Mouse (Mus musculus): Measurements from ENCODE around the gene Trim56. TPM values are rescaled to one million over a fixed set of nuclear protein-coding genes. Genes with fewer than 3 reads are reported as not detected.

Trim56 gene
- polyA plus RNA-seq, 1 experiment = 5.9 TPM

DNA sequence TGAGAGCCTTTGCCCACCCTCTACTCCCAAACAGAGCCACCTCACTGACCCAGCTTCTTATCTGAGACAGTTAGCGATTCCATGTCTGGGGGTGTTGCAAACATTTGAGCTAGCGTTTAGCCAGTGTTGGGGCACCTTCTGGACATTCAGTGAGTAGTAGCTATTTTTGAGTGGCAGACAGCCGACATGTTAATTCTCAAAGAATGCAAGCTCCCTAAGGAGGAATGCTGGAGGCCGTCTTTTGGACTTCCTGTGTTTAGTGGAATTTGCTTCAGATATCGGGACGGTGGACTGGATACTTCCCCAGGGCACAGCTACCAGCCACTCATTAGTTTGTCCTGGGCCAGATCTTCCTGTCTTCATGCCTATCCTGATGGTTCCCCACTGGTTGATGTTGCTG, 37.4 kb downstream of the Trim56 start:
- Histone ChIP-seq H3K4me2 (ENCODE audit: low read depth) (peak overlapping the region; percentile 66), H3K4me3 (no peak overlapping the region), H3K79me2 (ENCODE audit: control insufficient read depth, insufficient read depth) (no peaks in the 10 kb centered on the region), H3K27me3 (ENCODE audit: control insufficient read depth, insufficient read depth, insufficient read length) (no peaks in the 10 kb centered on the region), H3ac (ENCODE audit: control insufficient read depth, insufficient read length) (no peak overlapping the region), H3K36me3 (ENCODE audit: control insufficient read depth, insufficient read depth) (no peaks in the 10 kb centered on the region)
- TF ChIP-seq POLR2A (IDR thresholded peaks at IDR 0.05; ENCODE audit: insufficient read length, low read depth) (no peak), MAX (IDR thresholded peaks at IDR 0.05; ENCODE audit: low read depth) (no peak), REST (IDR thresholded peaks at IDR 0.05; ENCODE audit: insufficient read depth, insufficient read length) (no peak), TCF12 (IDR thresholded peaks at IDR 0.05; ENCODE audit: insufficient read depth, poor library complexity, severe bottlenecking) (no peak), POLR2AphosphoS2 (IDR thresholded peaks at IDR 0.05; ENCODE audit: insufficient read length, low read depth) (no peak), USF1 (IDR thresholded peaks at IDR 0.05; ENCODE audit: low read depth) (no peak), E2F4 (IDR thresholded peaks at IDR 0.05; ENCODE audit: insufficient read depth) (no peak), CEBPB (IDR thresholded peaks at IDR 0.05; ENCODE audit: insufficient read depth, poor library complexity, severe bottlenecking) (no peak), MYOG (IDR thresholded peaks at IDR 0.05; ENCODE audit: control insufficient read depth in 1 of 3, insufficient read depth in 1 of 3, insufficient read length in 2 of 3, low read depth in 2 of 3) (no peak), MYOD1 (IDR thresholded peaks at IDR 0.05; ENCODE audit: control insufficient read depth in 1 of 3, insufficient read length in 2 of 3, low read depth in 2 of 3) (no peak), TCF3 (IDR thresholded peaks at IDR 0.05; ENCODE audit: insufficient read length, low read depth) (no peak), SRF (IDR thresholded peaks at IDR 0.05; ENCODE audit: control insufficient read depth, insufficient read length, low read depth) (no peak)

DNA sequence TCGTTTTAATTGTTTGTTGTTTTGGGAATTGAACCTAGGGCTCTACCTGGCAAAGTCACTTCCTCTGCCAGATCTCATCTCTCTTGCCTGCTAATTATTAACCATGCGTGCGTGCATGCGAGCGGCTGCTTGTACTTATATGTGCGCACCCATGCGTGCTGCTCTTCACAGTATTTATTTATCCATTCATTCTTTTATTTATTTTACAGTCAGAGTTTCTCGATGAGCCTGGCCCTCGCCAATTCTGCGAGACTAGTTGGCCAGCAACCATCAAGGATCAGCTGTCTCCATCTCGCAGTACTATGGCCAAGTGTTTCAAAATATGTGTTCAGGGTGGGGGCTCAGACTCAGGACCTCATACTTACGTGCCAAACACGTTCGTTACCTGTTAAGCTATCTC, 38.0 kb downstream of the Trim56 start:
- Histone ChIP-seq H3K4me2 (ENCODE audit: low read depth) (peak overlapping the region; percentile 44), H3K79me2 (ENCODE audit: control insufficient read depth, insufficient read depth) (no peaks in the 10 kb centered on the region), H3K27me3 (ENCODE audit: control insufficient read depth, insufficient read depth, insufficient read length) (no peaks in the 10 kb centered on the region), H3ac (ENCODE audit: control insufficient read depth, insufficient read length) (no peak overlapping the region), H3K4me3 (no peak overlapping the region), H3K36me3 (ENCODE audit: control insufficient read depth, insufficient read depth) (no peaks in the 10 kb centered on the region)
- TF ChIP-seq POLR2AphosphoS2 (IDR thresholded peaks at IDR 0.05; ENCODE audit: insufficient read length, low read depth) = no peak
- no peak for TF ChIP-seq MYOG (IDR thresholded peaks at IDR 0.05; ENCODE audit: control insufficient read depth in 1 of 3, insufficient read depth in 1 of 3, insufficient read length in 2 of 3, low read depth in 2 of 3)
- TF ChIP-seq USF1 (IDR thresholded peaks at IDR 0.05; ENCODE audit: low read depth) = no peak
- TF ChIP-seq E2F4 (IDR thresholded peaks at IDR 0.05; ENCODE audit: insufficient read depth) = no peak
- TF ChIP-seq MAX (IDR thresholded peaks at IDR 0.05; ENCODE audit: low read depth) = no peak
- no peak for TF ChIP-seq SRF (IDR thresholded peaks at IDR 0.05; ENCODE audit: control insufficient read depth, insufficient read length, low read depth)
- TF ChIP-seq POLR2A (IDR thresholded peaks at IDR 0.05; ENCODE audit: insufficient read length, low read depth) = no peak
- no peak for TF ChIP-seq MYOD1 (IDR thresholded peaks at IDR 0.05; ENCODE audit: control insufficient read depth in 1 of 3, insufficient read length in 2 of 3, low read depth in 2 of 3)
- no peak for TF ChIP-seq TCF3 (IDR thresholded peaks at IDR 0.05; ENCODE audit: insufficient read length, low read depth)
- no peak for TF ChIP-seq TCF12 (IDR thresholded peaks at IDR 0.05; ENCODE audit: insufficient read depth, poor library complexity, severe bottlenecking)
- TF ChIP-seq CEBPB (IDR thresholded peaks at IDR 0.05; ENCODE audit: insufficient read depth, poor library complexity, severe bottlenecking) = no peak
- TF ChIP-seq REST (IDR thresholded peaks at IDR 0.05; ENCODE audit: insufficient read depth, insufficient read length) = no peak

DNA sequence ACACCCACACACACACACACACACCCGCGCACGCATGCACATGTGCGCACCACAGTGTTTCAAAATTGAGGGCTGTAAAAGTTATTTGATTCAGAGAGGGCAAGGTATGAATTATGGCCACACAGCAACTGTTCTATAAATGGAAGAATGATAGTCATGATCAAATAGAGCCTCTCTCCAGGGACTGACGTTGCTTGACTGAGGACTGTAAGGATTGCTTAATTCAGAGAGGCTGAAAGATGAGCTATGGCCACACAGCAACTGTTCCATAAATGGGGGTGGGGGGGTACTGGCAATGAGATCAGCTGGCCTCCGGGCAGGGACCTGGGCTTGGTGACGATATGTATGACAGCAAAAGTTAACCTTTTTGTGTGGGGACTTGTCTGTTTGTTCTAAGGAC, 38.8 kb downstream of the Trim56 start:
- no peak overlapping the region for H3ac ChIP-seq (ENCODE audit: control insufficient read depth, insufficient read length)
- H3K27me3 ChIP-seq (ENCODE audit: control insufficient read depth, insufficient read depth, insufficient read length) = no peaks in the 10 kb centered on the region
- H3K36me3 ChIP-seq (ENCODE audit: control insufficient read depth, insufficient read depth) = no peaks in the 10 kb centered on the region
- H3K4me3 ChIP-seq = no peak overlapping the region
- H3K4me2 ChIP-seq (ENCODE audit: low read depth) = peak overlapping the region; percentile 73
- H3K79me2 ChIP-seq (ENCODE audit: control insufficient read depth, insufficient read depth) = no peaks in the 10 kb centered on the region
- peak; percentile 74 for TF ChIP-seq CEBPB (IDR thresholded peaks at IDR 0.05; ENCODE audit: insufficient read depth, poor library complexity, severe bottlenecking)
- no peak for TF ChIP-seq POLR2AphosphoS2 (IDR thresholded peaks at IDR 0.05; ENCODE audit: insufficient read length, low read depth)

DNA sequence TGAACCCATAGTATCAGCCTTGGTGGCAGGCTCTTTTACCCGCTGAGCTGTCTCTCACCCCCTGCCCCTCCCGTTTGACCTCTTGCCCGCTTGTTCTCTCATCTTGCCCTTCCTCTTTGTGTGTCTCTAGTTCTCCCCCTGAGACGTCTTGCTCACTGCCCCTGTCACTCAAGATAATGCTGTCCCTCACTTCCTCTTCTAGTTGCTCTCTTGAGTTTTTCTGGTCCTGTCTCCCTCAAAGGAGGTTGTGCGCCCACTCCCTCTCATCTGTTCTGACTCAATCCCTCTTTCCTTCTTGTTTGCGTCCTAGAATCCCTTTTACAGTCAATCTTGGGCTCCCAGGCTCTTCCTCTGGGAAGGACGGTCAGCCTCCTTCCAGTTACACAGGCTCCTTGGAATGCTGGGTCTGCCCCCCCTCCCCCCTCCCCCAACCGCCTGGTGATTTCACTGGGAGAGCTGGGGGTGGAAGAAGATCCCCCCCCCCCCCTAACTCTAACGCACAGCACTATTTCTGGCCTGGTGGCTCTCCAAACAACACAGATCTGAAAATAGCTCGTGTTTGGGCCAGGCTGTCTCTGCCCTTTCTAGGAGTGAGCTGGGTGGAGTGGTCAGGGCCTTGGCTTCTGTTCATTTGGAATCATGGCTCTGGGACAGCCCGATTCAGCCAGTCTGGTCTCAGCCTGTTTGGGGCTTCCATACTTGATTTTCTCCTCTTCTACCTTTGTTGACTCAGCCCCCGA, 39.6 kb downstream of the Trim56 start:
- Histone ChIP-seq H3K4me3 (no peak overlapping the region), H3ac (ENCODE audit: control insufficient read depth, insufficient read length) (no peak overlapping the region), H3K27me3 (ENCODE audit: control insufficient read depth, insufficient read depth, insufficient read length) (no peaks in the 10 kb centered on the region), H3K36me3 (ENCODE audit: control insufficient read depth, insufficient read depth) (no peaks in the 10 kb centered on the region), H3K79me2 (ENCODE audit: control insufficient read depth, insufficient read depth) (peaks cover 6% of the 10 kb centered on the region), H3K4me2 (ENCODE audit: low read depth) (peak overlapping the region; percentile 73)
- no peak for TF ChIP-seq USF1 (IDR thresholded peaks at IDR 0.05; ENCODE audit: low read depth)
- TF ChIP-seq TCF12 (IDR thresholded peaks at IDR 0.05; ENCODE audit: insufficient read depth, poor library complexity, severe bottlenecking) = no peak
- no peak for TF ChIP-seq MYOG (IDR thresholded peaks at IDR 0.05; ENCODE audit: control insufficient read depth in 1 of 3, insufficient read depth in 1 of 3, insufficient read length in 2 of 3, low read depth in 2 of 3)
- no peak for TF ChIP-seq REST (IDR thresholded peaks at IDR 0.05; ENCODE audit: insufficient read depth, insufficient read length)
- TF ChIP-seq MAX (IDR thresholded peaks at IDR 0.05; ENCODE audit: low read depth) = no peak
- TF ChIP-seq E2F4 (IDR thresholded peaks at IDR 0.05; ENCODE audit: insufficient read depth) = no peak
- TF ChIP-seq TCF3 (IDR thresholded peaks at IDR 0.05; ENCODE audit: insufficient read length, low read depth) = no peak

DNA sequence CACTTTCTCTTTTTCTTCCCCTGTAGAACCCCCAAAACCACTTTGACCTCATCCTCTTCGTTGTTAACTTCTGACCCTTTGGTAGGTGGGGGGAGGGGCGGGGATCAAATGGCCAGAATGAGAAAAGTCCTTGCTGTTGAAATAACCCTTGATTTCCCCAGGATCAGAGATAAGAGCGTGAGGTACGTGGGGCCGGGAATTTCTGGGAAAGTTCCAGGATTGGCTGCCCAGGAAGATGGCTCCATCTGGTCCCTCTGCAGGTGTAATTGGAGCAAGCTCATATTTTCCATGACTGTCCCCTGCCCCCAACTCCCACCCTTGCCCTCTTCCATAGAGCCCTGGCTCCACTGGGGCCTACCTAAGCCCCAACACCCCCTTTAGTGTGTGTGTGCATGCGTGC, 40.3 kb downstream of the Trim56 start:
- no peak overlapping the region for H3K4me3 ChIP-seq
- H3K27me3 ChIP-seq (ENCODE audit: control insufficient read depth, insufficient read depth, insufficient read length) = no peaks in the 10 kb centered on the region
- no peak overlapping the region for H3ac ChIP-seq (ENCODE audit: control insufficient read depth, insufficient read length)
- H3K4me2 ChIP-seq (ENCODE audit: low read depth) = peak overlapping the region; percentile 54
- H3K36me3 ChIP-seq (ENCODE audit: control insufficient read depth, insufficient read depth) = no peaks in the 10 kb centered on the region
- TF ChIP-seq SRF (IDR thresholded peaks at IDR 0.05; ENCODE audit: control insufficient read depth, insufficient read length, low read depth) (no peak), MYOD1 (IDR thresholded peaks at IDR 0.05; ENCODE audit: control insufficient read depth in 1 of 3, insufficient read length in 2 of 3, low read depth in 2 of 3) (no peak), POLR2A (IDR thresholded peaks at IDR 0.05; ENCODE audit: insufficient read length, low read depth) (no peak), E2F4 (IDR thresholded peaks at IDR 0.05; ENCODE audit: insufficient read depth) (no peak)
- H3K79me2 ChIP-seq (ENCODE audit: control insufficient read depth, insufficient read depth) = peaks cover 12% of the 10 kb centered on the region
